Mouse (Mus musculus) intestine, embryonic 15.5 days (tissue): ENCODE results near the gene Dennd2a. TPM values are rescaled to one million over a fixed set of nuclear protein-coding genes. Genes with fewer than 3 reads are reported as not detected.
"Not testable (repeated sequence)": the region's sequence is repeated elsewhere in the genome, so short reads cannot be mapped to it uniquely, and the experiment has no call there.

ENCODE experiments used
- ATAC-seq: fragments of 200-750 bp; cut with Nextera tagmentation; 2 replicates; pipeline ENCODE4 v1.8.0; 2017; ENCODE audit warnings: moderate TSS enrichment, moderate library complexity
- H3K27ac ChIP-seq: fragments of 300-500 bp; sonication (generic); 2 replicates; pipeline ENCODE4 v1.5.1; 2015; ENCODE audit warnings: mild to moderate bottlenecking, inconsistent platforms
- H3K27me3 ChIP-seq: fragments of 300-500 bp; sonication (generic); replicated peaks from 2 replicates; pipeline ENCODE4 v1.6.1; 2015; ENCODE audit warnings: inconsistent platforms
- H3K36me3 ChIP-seq: fragments of 300-500 bp; sonication (generic); 2 replicates; pipeline ENCODE4 v1.6.1; 2015; ENCODE audit warnings: inconsistent platforms
- H3K4me1 ChIP-seq: fragments of 300-500 bp; sonication (generic); replicated peaks from 2 replicates; pipeline ENCODE4 v1.6.1; 2015; ENCODE audit warnings: inconsistent platforms
- H3K4me2 ChIP-seq: fragments of 300-500 bp; sonication (generic); replicated peaks from 2 replicates; pipeline ENCODE4 v1.6.1; 2015; ENCODE audit warnings: mild to moderate bottlenecking, inconsistent platforms
- H3K4me3 ChIP-seq: fragments of 300-500 bp; sonication (generic); replicated peaks from 2 replicates; pipeline ENCODE4 v1.5.1; 2015; ENCODE audit warnings: inconsistent platforms
- H3K9ac ChIP-seq: fragments of 300-500 bp; sonication (generic); 2 replicates; pipeline ENCODE4 v1.6.1; 2015; ENCODE audit warnings: inconsistent platforms
- H3K9me3 ChIP-seq: fragments of 300-500 bp; sonication (generic); 2 replicates; pipeline ENCODE4 v1.6.1; 2016; ENCODE audit warnings: inconsistent platforms
- WGBS: fragments of 180-500 bp; shearing (Covaris S2); methylation state at CpG from one replicate; pipeline ENCODE4 v1.1.7; 2015; 5-methylcytosine and 5-hydroxymethylcytosine counted together
- polyA plus RNA-seq: library from polyadenylated mRNA; unstranded; fragments of >200 nt; fragmentation: Nextera tagmentation; extraction: Ambion mirVana; gene quantifications from 2 replicates; pipeline ENCODE4 v1.2.1, GENCODE M21; 2015

Gene Dennd2a
- polyA plus RNA-seq, 1 experiment from 2014 or later = 12.3 TPM

GRCm38 (mm10) chr6:39419851-39420721 is 137.6 kb downstream of the Dennd2a start, which contains the start of gene Mkrn1:
Gene Mkrn1 (minus strand): TSS chr6:39420462.
- no peaks in the 10 kb centered on the region for H3K9me3 ChIP-seq
- H3K36me3 ChIP-seq = no peaks in the 10 kb centered on the region
- peak within 1 kb of the TSS; percentile 71 for H3K9ac ChIP-seq
- H3K27me3 ChIP-seq = no peaks in the 10 kb centered on the region; the same call in 1 of the 2 replicates
- no peaks in the 10 kb centered on the region; the same call in 1 of the 2 replicates for H3K4me1 ChIP-seq
- peak within 1 kb of the TSS; percentile 88 for H3K27ac ChIP-seq
- ATAC-seq = peak; percentile 96
- WGBS = under 1% methylated on average over 75 of the region's 82 CpGs
- H3K4me3 ChIP-seq = peak within 1 kb of the TSS; percentile 96
- peak within 1 kb of the TSS; percentile 65 for H3K4me2 ChIP-seq

GRCm38 (mm10) chr6:39419386-39419850 is 138.2 kb downstream of the Dennd2a start:
- H3K36me3 ChIP-seq = no peaks in the 10 kb centered on the region
- peak overlapping the region; percentile 65 for H3K4me2 ChIP-seq
- H3K27ac ChIP-seq = peak overlapping the region; percentile 88
- ATAC-seq = no peak
- no peaks in the 10 kb centered on the region; the same call in 1 of the 2 replicates for H3K4me1 ChIP-seq
- WGBS = under 1% methylated on average over 43 of the region's 43 CpGs
- H3K27me3 ChIP-seq = no peaks in the 10 kb centered on the region; the same call in 1 of the 2 replicates
- peak overlapping the region; percentile 71 for H3K9ac ChIP-seq
- H3K4me3 ChIP-seq = peak overlapping the region; percentile 96
- H3K9me3 ChIP-seq = no peaks in the 10 kb centered on the region

GRCm38 (mm10) chr6:39416654-39417053 is 141.0 kb downstream of the Dennd2a start:
- not testable (repeated sequence) for ATAC-seq, H3K4me3 ChIP-seq, H3K4me2 ChIP-seq, H3K9ac ChIP-seq, H3K36me3 ChIP-seq, H3K27me3 ChIP-seq, H3K27ac ChIP-seq, H3K4me1 ChIP-seq, H3K9me3 ChIP-seq

GRCm38 (mm10) chr6:39415762-39416161 is 141.9 kb downstream of the Dennd2a start:
- Histone ChIP-seq H3K4me1 (no peaks in the 10 kb centered on the region; the same call in 1 of the 2 replicates), H3K4me3 (no peak overlapping the region), H3K36me3 (no peaks in the 10 kb centered on the region), H3K4me2 (no peak overlapping the region), H3K9me3 (no peaks in the 10 kb centered on the region), H3K9ac (no peak overlapping the region), H3K27me3 (no peaks in the 10 kb centered on the region; the same call in 1 of the 2 replicates), H3K27ac (no peak overlapping the region)
- no peak for ATAC-seq
- 49% methylated on average over 4 of the region's 5 CpGs for WGBS

DNA sequence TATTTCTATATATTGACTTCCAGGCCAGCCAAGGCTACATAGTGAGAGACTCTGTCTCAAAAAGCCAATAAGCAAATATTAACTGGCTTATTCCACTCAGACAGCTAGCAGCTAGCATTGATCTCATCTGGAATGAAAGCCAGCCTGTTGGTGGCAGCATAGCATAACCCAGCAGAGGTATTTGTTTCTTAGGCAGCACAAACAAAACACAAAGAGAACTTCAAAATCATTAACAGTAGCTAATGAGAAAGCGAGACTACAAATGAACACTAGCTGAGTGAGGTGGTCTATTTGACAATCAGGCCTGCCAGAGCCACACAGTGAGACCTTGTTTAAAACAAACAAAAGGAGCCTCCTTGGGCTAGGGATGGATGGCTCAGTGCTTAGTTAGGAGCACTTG is 143.6 kb downstream of the Dennd2a start:
- H3K4me3 ChIP-seq = no peak overlapping the region

More for the DNA sequence above, 143.6 kb downstream of the Dennd2a start:
- Histone ChIP-seq H3K4me2 (no peak overlapping the region), H3K4me1 (no peaks in the 10 kb centered on the region; the same call in 1 of the 2 replicates), H3K36me3 (no peaks in the 10 kb centered on the region), H3K9ac (no peak overlapping the region), H3K27me3 (no peaks in the 10 kb centered on the region; the same call in 1 of the 2 replicates), H3K27ac (no peak overlapping the region), H3K9me3 (no peaks in the 10 kb centered on the region)
- 90% methylated on average over 1 of the region's 1 CpGs for WGBS
- ATAC-seq = no peak

Other genes with a start within 250 kb of the Dennd2a start
- 35.6 and 38.2 TPM in 2 replicates for gene Slc37a3, start 180.2 kb downstream of the Dennd2a start, polyA plus RNA-seq
- gene Rab19, start 176.7 kb downstream of the Dennd2a start, polyA plus RNA-seq = 6.1 and 8.1 TPM in 2 replicates
- 59.3 and 64.8 TPM in 2 replicates for gene Mkrn1, start 137.4 kb downstream of the Dennd2a start, polyA plus RNA-seq
- gene Adck2, start 16.0 kb upstream of the Dennd2a start, polyA plus RNA-seq = 28.0 and 29.1 TPM in 2 replicates
- gene Gm42420, start 27.9 kb upstream of the Dennd2a start, polyA plus RNA-seq = 1.1 and 1.2 TPM in 2 replicates
- 378 and 432 TPM in 2 replicates for gene Ndufb2, start 34.7 kb upstream of the Dennd2a start, polyA plus RNA-seq
- gene Braf, start 167.6 kb upstream of the Dennd2a start, polyA plus RNA-seq = 12.0 and 13.2 TPM in 2 replicates